Mouse (Mus musculus) adrenal gland, postnatal 4 days (tissue): Measurements from ENCODE around the gene Calca. TPM values are rescaled to one million over a fixed set of nuclear protein-coding genes. Genes with fewer than 3 reads are reported as not detected.
"Not testable (repeated sequence)": the region's sequence is repeated elsewhere in the genome, so short reads cannot be mapped to it uniquely, and the experiment has no call there.

ENCODE experiments used
- DNase-seq, 2 experiments: peaks; one replicate each; pipeline ENCODE4 v3.0.0; 2021 to 2022; ENCODE audit warnings: low spot score in 2 of 2, mixed read lengths in 2 of 2
- long read RNA-seq, 2 experiments: library from polyadenylated mRNA; stranded (forward); transcript quantifications; one replicate each; pipeline ENCODE4 v2.0.0; 2021
- total RNA-seq, 2 experiments: library from RNA; stranded (reverse); gene quantifications; 2 replicates each; pipeline ENCODE4 v1.2.3; 2021

Gene Calca
- total RNA-seq, result under 1 TPM; 0.56 to 0.67 TPM
- long read RNA-seq, experiment 1, result 0 reads
- long read RNA-seq, experiment 2, partial matches to known transcripts, result 0 of 1 reads
- long read RNA-seq, experiment 2, other reads (novel, unspliced or antisense), result 0 of 1 reads

DNA sequence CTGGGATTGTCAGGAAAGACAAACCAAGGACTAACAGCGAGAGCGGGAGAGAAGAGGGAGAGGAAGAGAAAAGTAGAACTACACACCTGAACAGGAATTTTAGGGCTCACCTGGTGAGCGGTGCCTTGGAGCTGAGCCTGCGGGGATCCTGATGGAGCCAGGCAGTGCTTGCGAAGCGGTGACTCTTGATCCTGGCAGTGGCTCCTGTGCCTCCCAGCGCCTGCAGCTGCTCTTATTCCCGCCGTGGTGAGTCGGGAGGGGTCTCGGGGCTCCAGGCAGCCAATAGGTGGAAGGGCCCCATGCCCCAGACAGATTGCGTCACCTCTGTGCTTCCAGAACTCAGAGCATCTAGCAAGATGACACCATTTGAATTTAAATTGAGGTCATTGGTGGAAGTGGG is at the start of gene Calca:
TSS of gene Calca (minus strand) at position 256 of the 400 bp plus-strand sequence.
- DNase-seq, result no peak

GRCm38 (mm10) chr7:114672697-114673096 is 36.5 kb upstream of the Calca start:
- DNase-seq, result no peak

- no peak for DNase-seq
Measured at GRCm38 (mm10) chr7:114671405-114671804, 35.2 kb upstream of the Calca start.

DNA sequence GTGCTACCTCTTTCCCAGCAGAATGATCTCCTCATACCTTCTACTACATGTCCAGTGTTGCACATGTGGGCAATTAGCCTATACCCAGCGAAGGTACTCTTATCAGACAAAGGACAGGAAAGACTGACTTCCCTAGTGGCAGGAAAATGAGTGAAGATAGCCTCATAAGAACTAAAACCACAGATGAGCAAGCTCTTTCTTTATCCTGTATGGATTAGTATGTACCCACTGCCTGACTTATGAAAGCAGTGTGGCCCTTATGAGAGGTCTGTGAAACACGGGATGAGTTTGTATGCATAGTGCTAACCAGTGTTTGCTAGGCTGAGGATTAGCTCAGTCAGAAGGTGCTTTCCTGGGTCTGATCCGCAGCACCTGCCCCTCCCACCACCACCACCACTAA is 13.6 kb upstream of the Calca start:
- no peak for DNase-seq

DNA sequence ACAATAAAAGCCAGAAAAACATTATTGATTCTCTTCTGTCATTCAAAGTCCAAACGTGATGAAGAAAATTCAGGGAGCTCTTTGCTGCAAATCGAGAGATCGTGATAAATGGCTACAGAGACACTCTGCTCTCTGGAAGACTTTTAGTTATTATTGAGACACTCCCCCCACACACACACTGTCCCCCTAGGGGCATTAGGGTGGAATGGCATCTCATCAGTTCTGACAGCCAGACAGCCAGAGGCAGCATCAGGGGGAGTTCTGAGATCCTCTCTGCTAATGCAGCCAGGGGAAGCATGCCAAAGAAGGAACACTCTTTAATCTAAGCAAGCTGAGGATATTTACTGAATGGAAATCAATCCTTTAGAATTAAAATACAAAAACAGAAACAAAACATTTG is 12.6 kb upstream of the Calca start:
- no peak for DNase-seq

GRCm38 (mm10) chr7:114635569-114636101 is 522 bp downstream of the Calca start:
- DNase-seq, result no peak

GRCm38 (mm10) chr7:114634386-114634785 is 1.8 kb downstream of the Calca start:
- no peak for DNase-seq

- DNase-seq, result no peak
Measured at GRCm38 (mm10) chr7:114625966-114626365, 10.2 kb downstream of the Calca start.

GRCm38 (mm10) chr7:114616759-114617158 is 19.4 kb downstream of the Calca start:
- DNase-seq, result no peak

DNA sequence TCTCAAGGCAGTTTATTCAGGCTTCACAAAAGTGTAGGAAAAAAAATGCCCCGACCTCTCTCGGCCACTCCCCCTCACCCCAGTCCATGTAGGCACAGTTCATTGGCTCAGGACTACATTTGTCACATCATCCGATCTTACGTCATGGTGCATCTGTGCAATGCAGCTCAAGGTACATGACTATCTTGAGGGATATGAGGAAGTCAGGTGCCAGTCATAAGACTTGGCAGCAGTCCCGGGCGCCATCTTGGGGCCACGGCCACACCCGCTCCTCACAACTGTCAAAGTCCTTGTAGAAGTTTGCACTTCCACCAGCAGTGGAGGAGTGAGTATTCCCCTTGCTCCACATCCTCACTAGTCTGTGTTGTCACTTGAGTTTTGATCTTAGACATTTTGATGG is 41.8 kb downstream of the Calca start:
- not testable (repeated sequence) for DNase-seq

GRCm38 (mm10) chr7:114582441-114582840 is 53.7 kb downstream of the Calca start:
- DNase-seq, result no peak

Other genes with a start within 250 kb of the Calca start
- 10 to 100 TPM; 12.2 to 13.1 TPM for gene Pde3b, start 221.1 kb downstream of the Calca start, total RNA-seq
- gene Cyp2r1, start 73.4 kb downstream of the Calca start, total RNA-seq, result 1 to 10 TPM; 1.9 to 2.3 TPM
- not detected for gene Calcb, start 82.3 kb upstream of the Calca start, total RNA-seq
- gene Insc, start 107.3 kb upstream of the Calca start, total RNA-seq, result 1 to 10 TPM; 2.8 to 7.3 TPM